Comparison of ENCODE assay signal across 9 mouse cellular contexts in the genomic region with DNA sequence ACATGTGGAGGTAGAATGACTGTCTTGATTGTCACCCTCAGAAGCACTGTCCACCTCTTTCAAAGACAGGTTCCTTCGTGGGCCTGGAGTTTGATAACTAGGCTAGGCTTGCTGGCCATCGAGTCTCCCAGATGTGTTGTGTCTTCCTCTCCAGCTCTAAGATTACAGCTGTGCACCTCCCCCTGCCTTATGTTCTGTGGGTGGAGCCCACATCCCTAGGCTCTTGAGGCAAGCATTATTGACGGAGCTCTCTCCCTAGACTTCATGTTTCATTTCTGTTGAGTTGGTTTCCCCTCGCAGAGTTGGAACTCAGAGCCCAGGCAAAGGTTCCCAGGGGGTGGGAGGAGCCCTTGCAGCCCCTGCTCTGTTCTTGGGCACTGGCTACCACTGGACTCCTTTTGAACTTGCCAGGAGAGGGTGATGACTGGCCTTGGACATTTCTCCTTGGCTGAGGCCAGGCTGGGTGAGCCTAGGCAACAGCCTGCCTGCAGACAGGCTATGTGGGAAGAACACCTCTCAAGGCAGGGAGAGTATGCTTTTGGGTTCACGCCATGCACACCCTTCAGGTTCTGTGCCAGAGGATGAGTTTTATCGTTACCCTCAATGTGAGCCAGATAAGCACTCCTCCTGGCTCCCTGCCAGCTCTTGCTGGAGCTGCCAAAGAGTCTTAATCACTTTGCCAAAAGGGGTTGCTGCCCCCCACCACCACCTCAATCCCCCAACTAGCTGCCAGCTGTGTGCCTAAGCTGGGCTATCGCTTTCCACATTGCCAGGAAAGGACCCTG. TPM values are rescaled to one million over a fixed set of nuclear protein-coding genes. Genes with fewer than 3 reads are reported as not detected.
DNase-seq lines count a peak whose midpoint lies in the region; ATAC-seq lines count a peak whose summit lies in the region.
"Had no signal": no experiment of that assay in that cellular context is flagged by ENCODE, and none has a peak within 500 bp of the region (broad histone marks: within the 10 kb centered on the region; RNA-seq: fewer than 3 reads in every experiment).

No protein-coding gene starts in this region.

- H3K27me3 ChIP-seq in neural tube, embryonic 11.5 days (ENCODE audit: control insufficient read depth, insufficient read depth, low read length): no peaks in the 10 kb centered on the region
- H3K27me3 ChIP-seq in forebrain, embryonic 14.5 days (replicated peaks; ENCODE audit: control insufficient read depth, insufficient read depth, low read length): no peaks in the 10 kb centered on the region
- no peaks in the 10 kb centered on the region for H3K27me3 ChIP-seq in liver, embryonic 12.5 days (replicated peaks)
- H3K27me3 ChIP-seq: embryonic facial prominence, embryonic 13.5 days had no signal

- WGBS in neural tube, embryonic 11.5 days: 68% methylated on average over 7 of the region's 7 CpGs
- 52% methylated on average over 7 of the region's 7 CpGs for WGBS in forebrain, embryonic 14.5 days
- WGBS in liver, embryonic 12.5 days (ENCODE audit: insufficient replicate concordance): 20% methylated on average over 7 of the region's 7 CpGs

- H3K9ac ChIP-seq in neural tube, embryonic 11.5 days (ENCODE audit: low read length): no peak overlapping the region
- H3K9ac ChIP-seq in forebrain, embryonic 14.5 days (ENCODE audit: low read length): no peak overlapping the region
- peak overlapping the region; percentile 75 for H3K9ac ChIP-seq in liver, embryonic 12.5 days
- H3K9ac ChIP-seq: embryonic facial prominence, embryonic 13.5 days had no signal

- no peak overlapping the region for H3K27ac ChIP-seq in neural tube, embryonic 11.5 days (ENCODE audit: low read depth, low read length)
- no peak overlapping the region; the same call in 1 of the 2 replicates for H3K27ac ChIP-seq in forebrain, embryonic 14.5 days (ENCODE audit: low read depth, low read length)
- H3K27ac ChIP-seq in liver, embryonic 12.5 days: peak overlapping the region; percentile 98
- H3K27ac ChIP-seq: embryonic facial prominence, embryonic 13.5 days had no signal

- no peaks in the 10 kb centered on the region for H3K36me3 ChIP-seq in neural tube, embryonic 11.5 days (ENCODE audit: control insufficient read depth, insufficient read depth, low read length)
- no peaks in the 10 kb centered on the region for H3K36me3 ChIP-seq in forebrain, embryonic 14.5 days (ENCODE audit: control insufficient read depth, insufficient read depth, low read length)
- 0 out of 2 replicates have a peak, but pooled peaks cover 7% of the 10 kb centered on the region for H3K36me3 ChIP-seq in liver, embryonic 12.5 days
- H3K36me3 ChIP-seq: embryonic facial prominence, embryonic 13.5 days had no signal

- H3K4me3 ChIP-seq in neural tube, embryonic 11.5 days (ENCODE audit: low read depth, low read length): no peak overlapping the region
- no peak overlapping the region for H3K4me3 ChIP-seq in forebrain, embryonic 14.5 days (ENCODE audit: low read depth, low read length)
- H3K4me3 ChIP-seq in liver, embryonic 12.5 days: peak overlapping the region; percentile 32
- H3K4me3 ChIP-seq: embryonic facial prominence, embryonic 13.5 days had no signal

- no peaks in the 10 kb centered on the region for H3K9me3 ChIP-seq in neural tube, embryonic 11.5 days (ENCODE audit: control insufficient read depth, low read length)
- H3K9me3 ChIP-seq in forebrain, embryonic 14.5 days (replicated peaks; ENCODE audit: control insufficient read depth, low read length): no peaks in the 10 kb centered on the region
- H3K9me3 ChIP-seq in liver, embryonic 12.5 days (replicated peaks): no peaks in the 10 kb centered on the region

- ATAC-seq in neural tube, embryonic 11.5 days (ENCODE audit: insufficient read depth, low FRiP score, low TSS enrichment): no peak
- ATAC-seq in forebrain, embryonic 14.5 days: peak; percentile 44
- peak; percentile 91 for ATAC-seq in liver, embryonic 12.5 days

- H3K4me1 ChIP-seq in neural tube, embryonic 11.5 days (ENCODE audit: control insufficient read depth, insufficient read depth, low read length): no peaks in the 10 kb centered on the region
- H3K4me1 ChIP-seq in forebrain, embryonic 14.5 days (ENCODE audit: control insufficient read depth, insufficient read depth, low read length): 0 out of 2 replicates have a peak, but pooled peaks cover 3% of the 10 kb centered on the region
- H3K4me1 ChIP-seq in liver, embryonic 12.5 days: peaks cover 93% of the 10 kb centered on the region

- DNase-seq in adrenal gland, adult 2 months: peak; percentile 45
- no peak for DNase-seq in adrenal gland, postnatal 4 days (ENCODE audit: low spot score in 2 of 2)
- DNase-seq in neural tube, embryonic 11.5 days (ENCODE audit: low spot score): no peak
- no peak for DNase-seq in neural tube, embryonic 10.5 days (ENCODE audit: extremely low spot score, low spot score)
- DNase-seq in forebrain, embryonic 14.5 days (ENCODE audit: low spot score): peak; percentile 76
- DNase-seq in skeletal muscle tissue, adult 2 months (ENCODE audit: low read depth, low spot score): peak; percentile 35
- DNase-seq in thymus, postnatal 0 days (ENCODE audit: low spot score): no peak

- peak overlapping the region; percentile 5; the same call in 1 of the 2 replicates for H3K4me2 ChIP-seq in neural tube, embryonic 11.5 days (ENCODE audit: low read depth)
- no peak overlapping the region for H3K4me2 ChIP-seq in forebrain, embryonic 14.5 days (ENCODE audit: low read length)
- peak overlapping the region; percentile 74 for H3K4me2 ChIP-seq in liver, embryonic 12.5 days
- H3K4me2 ChIP-seq: embryonic facial prominence, embryonic 13.5 days had no signal

RNA-seq across cellular contexts. Expression of gene Lipc, which starts 30.1 kb away (rescaled TPM):
- under 1 TPM in 1 of 2 experiments, not detected in 1; 0.69 TPM for total RNA-seq in adrenal gland, adult 2 months (2021)
- 0.12 TPM in 1 of 2 replicates, not detected in the other for polyA plus RNA-seq in adrenal gland, adult 2 months (2012; rRNA removed)
- 10 to 100 TPM in 1 of 2 experiments, under 1 TPM in 1; 0.81 to 27.6 TPM for total RNA-seq in adrenal gland, postnatal 4 days (2021)
- polyA plus RNA-seq in neural tube, embryonic 11.5 days (2014; fragmentation: Nextera tagmentation; extraction: Ambion mirVana): not detected in 2 replicates
- polyA plus RNA-seq in forebrain, embryonic 14.5 days (2014; fragmentation: Nextera tagmentation; extraction: Ambion mirVana): 0.38 TPM in 1 of 2 replicates, not detected in the other
- 15.4 and 17.5 TPM in 2 replicates for polyA plus RNA-seq in liver, embryonic 12.5 days (2016; fragmentation: Nextera tagmentation; extraction: Ambion mirVana)
- polyA plus RNA-seq in thymus, postnatal 0 days (2015; fragmentation: Nextera tagmentation; extraction: Ambion mirVana): 0.25 and 0.44 TPM in 2 replicates

Comparison
In these comparisons a context has a peak if more than half of its experiments do, and no peak if none do; other contexts are left out.
1. DNase-seq: peak in adrenal gland, adult 2 months (single experiment), forebrain, embryonic 14.5 days (single experiment) and skeletal muscle tissue, adult 2 months (single experiment); none in adrenal gland, postnatal 4 days (0 of 2), neural tube, embryonic 11.5 days (single experiment), neural tube, embryonic 10.5 days (single experiment) and thymus, postnatal 0 days (single experiment).
2. RNA of gene Lipc, which starts 30.1 kb away (polyA plus RNA-seq): 15.4 to 17.5 TPM in liver, embryonic 12.5 days; 0.38 TPM in forebrain, embryonic 14.5 days, not detected in neural tube, embryonic 11.5 days, 0.25 to 0.44 TPM in thymus, postnatal 0 days and 0.12 TPM in adrenal gland, adult 2 months; every median in the first group is over 10 times any median in the second.